Mouse (Mus musculus): ENCODE measurements around the gene Mdp1. TPM values are rescaled to one million over a fixed set of nuclear protein-coding genes. Genes with fewer than 3 reads are reported as not detected.

The Mdp1 gene
- polyA plus RNA-seq, 1 experiment from 2014 or later = 46.2 TPM

GRCm38 (mm10) chr14:55637795-55638194, 22.5 kb downstream of the Mdp1 start, which contains the start of gene Gm49378:
Gm49378 (minus strand) TSS chr14:55637895.
- no peak within 1 kb of the TSS for H3K4me3 ChIP-seq (ENCODE audit: low read depth, low read length)
- no peaks in the 10 kb centered on the region for H3K9me3 ChIP-seq (ENCODE audit: low read length)
- no peak within 1 kb of the TSS for H3K9ac ChIP-seq (replicated peaks; ENCODE audit: low read depth)
- TF ChIP-seq CTCF (IDR thresholded peaks at IDR 0.05) (no peak), EP300 (IDR thresholded peaks at IDR 0.05) (no peak)
- peaks cover 30% of the 10 kb centered on the region; the same call in 1 of the 2 replicates for H3K36me3 ChIP-seq (ENCODE audit: insufficient read depth, low read length)
- no peak within 1 kb of the TSS for H3K4me2 ChIP-seq (replicated peaks; ENCODE audit: low read depth, low read length)
- DNase-seq (ENCODE audit: low spot score) = no peak
- WGBS = 89% methylated on average over 9 of the region's 9 CpGs
- no peak for ATAC-seq
- peaks cover 3% of the 10 kb centered on the region; the same call in 1 of the 2 replicates for H3K4me1 ChIP-seq (ENCODE audit: insufficient read depth, low read depth, low read length)
- no peak within 1 kb of the TSS for H3K27ac ChIP-seq (ENCODE audit: low read length)
- no peaks in the 10 kb centered on the region for H3K27me3 ChIP-seq (replicated peaks; ENCODE audit: insufficient read depth, low read length)

DNA sequence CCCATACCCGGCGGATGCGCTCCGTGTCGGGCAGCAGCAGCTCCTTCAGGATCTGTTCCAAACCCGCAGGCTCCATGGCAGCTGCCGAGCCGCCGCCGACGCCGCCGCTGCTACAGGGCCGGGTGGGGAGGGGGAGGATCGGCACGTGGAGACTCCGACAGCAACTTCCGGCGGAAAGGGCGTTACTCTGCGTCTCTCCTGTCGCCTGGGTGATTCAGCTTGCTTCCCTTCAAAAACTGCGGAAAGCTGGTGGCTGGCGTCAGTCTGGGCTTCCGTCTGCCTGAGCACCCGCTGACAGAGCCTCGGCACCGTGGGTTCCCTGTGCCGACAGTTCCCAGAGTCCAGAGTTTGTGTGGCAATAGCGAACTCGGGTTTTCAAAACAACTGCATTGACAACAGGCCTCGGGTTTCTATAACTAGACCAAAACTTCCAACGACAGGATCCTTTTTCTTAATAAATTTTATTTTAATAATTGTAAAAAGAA, 24.7 kb downstream of the Mdp1 start, which contains the start of gene Ipo4:
TSS of gene Ipo4 (minus strand) at position 435 of the 485 bp plus-strand sequence.
- Histone ChIP-seq H3K27ac (ENCODE audit: low read length) (peak within 1 kb of the TSS; percentile 39; the same call in 1 of the 2 replicates), H3K4me2 (replicated peaks; ENCODE audit: low read depth, low read length) (peak within 1 kb of the TSS; percentile 92), H3K4me1 (ENCODE audit: insufficient read depth, low read depth, low read length) (peaks cover 3% of the 10 kb centered on the region; the same call in 1 of the 2 replicates), H3K4me3 (ENCODE audit: low read depth, low read length) (peak within 1 kb of the TSS; percentile 54), H3K9me3 (ENCODE audit: low read length) (no peaks in the 10 kb centered on the region), H3K9ac (replicated peaks; ENCODE audit: low read depth) (peak within 1 kb of the TSS; percentile 50), H3K36me3 (ENCODE audit: insufficient read depth, low read length) (peaks cover 35% of the 10 kb centered on the region; the same call in 1 of the 2 replicates), H3K27me3 (replicated peaks; ENCODE audit: insufficient read depth, low read length) (no peaks in the 10 kb centered on the region)
- ATAC-seq (peak; percentile 98), DNase-seq (ENCODE audit: low spot score) (peak; percentile 97)
- TF ChIP-seq EP300 (IDR thresholded peaks at IDR 0.05) (no peak), CTCF (IDR thresholded peaks at IDR 0.05) (no peak)
- WGBS = 2% methylated on average over 33 of the region's 33 CpGs

- DNase-seq (ENCODE audit: low spot score) (no peak), ATAC-seq (peak; percentile 51; the same call in 1 of the 2 replicates)
- Histone ChIP-seq H3K4me3 (ENCODE audit: low read depth, low read length) (peak overlapping the region; percentile 54), H3K9me3 (ENCODE audit: low read length) (no peaks in the 10 kb centered on the region), H3K36me3 (ENCODE audit: insufficient read depth, low read length) (peaks cover 29% of the 10 kb centered on the region; the same call in 1 of the 2 replicates), H3K9ac (replicated peaks; ENCODE audit: low read depth) (peak overlapping the region; percentile 50), H3K27ac (ENCODE audit: low read length) (peak overlapping the region; percentile 39; the same call in 1 of the 2 replicates), H3K4me1 (ENCODE audit: insufficient read depth, low read depth, low read length) (peaks cover 3% of the 10 kb centered on the region; the same call in 1 of the 2 replicates), H3K4me2 (replicated peaks; ENCODE audit: low read depth, low read length) (peak overlapping the region; percentile 92), H3K27me3 (replicated peaks; ENCODE audit: insufficient read depth, low read length) (no peaks in the 10 kb centered on the region)
- TF ChIP-seq EP300 (IDR thresholded peaks at IDR 0.05) (no peak), CTCF (IDR thresholded peaks at IDR 0.05) (no peak)
- 5% methylated on average over 23 of the region's 23 CpGs for WGBS
Measured at GRCm38 (mm10) chr14:55634874-55635522, 25.3 kb downstream of the Mdp1 start.

GRCm38 (mm10) chr14:55629312-55629711, 31.0 kb downstream of the Mdp1 start:
- TF ChIP-seq EP300 (IDR thresholded peaks at IDR 0.05) (no peak), CTCF (IDR thresholded peaks at IDR 0.05) (peak; percentile 86)
- no peak for DNase-seq (ENCODE audit: low spot score)
- H3K4me1 ChIP-seq (ENCODE audit: insufficient read depth, low read depth, low read length) = no peaks in the 10 kb centered on the region

GRCm38 (mm10) chr14:55628077-55628827, 32.1 kb downstream of the Mdp1 start:
- H3K27me3 ChIP-seq (replicated peaks; ENCODE audit: insufficient read depth, low read length) = no peaks in the 10 kb centered on the region
- TF ChIP-seq CTCF (IDR thresholded peaks at IDR 0.05) (no peak), EP300 (IDR thresholded peaks at IDR 0.05) (no peak)
- DNase-seq (ENCODE audit: low spot score) = no peak
- H3K4me1 ChIP-seq (ENCODE audit: insufficient read depth, low read depth, low read length) = no peaks in the 10 kb centered on the region
- no peak for ATAC-seq
- peaks cover 14% of the 10 kb centered on the region; the same call in 1 of the 2 replicates for H3K36me3 ChIP-seq (ENCODE audit: insufficient read depth, low read length)
- no peaks in the 10 kb centered on the region for H3K9me3 ChIP-seq (ENCODE audit: low read length)
- H3K4me2 ChIP-seq (replicated peaks; ENCODE audit: low read depth, low read length) = no peak overlapping the region
- 89% methylated on average over 26 of the region's 27 CpGs for WGBS
- no peak overlapping the region for H3K9ac ChIP-seq (replicated peaks; ENCODE audit: low read depth)
- no peak overlapping the region for H3K27ac ChIP-seq (ENCODE audit: low read length)
- no peak overlapping the region for H3K4me3 ChIP-seq (ENCODE audit: low read depth, low read length)

More at GRCm38 (mm10) chr14:55629312-55629711, 31.0 kb downstream of the Mdp1 start:
- H3K9ac ChIP-seq (replicated peaks; ENCODE audit: low read depth) = no peak overlapping the region
- no peak overlapping the region for H3K27ac ChIP-seq (ENCODE audit: low read length)
- no peaks in the 10 kb centered on the region for H3K27me3 ChIP-seq (replicated peaks; ENCODE audit: insufficient read depth, low read length)
- no peak overlapping the region for H3K4me2 ChIP-seq (replicated peaks; ENCODE audit: low read depth, low read length)
- no peaks in the 10 kb centered on the region for H3K9me3 ChIP-seq (ENCODE audit: low read length)
- peaks cover 14% of the 10 kb centered on the region; the same call in 1 of the 2 replicates for H3K36me3 ChIP-seq (ENCODE audit: insufficient read depth, low read length)
- 50% methylated on average over 5 of the region's 5 CpGs for WGBS
- H3K4me3 ChIP-seq (ENCODE audit: low read depth, low read length) = no peak overlapping the region
- 0 out of 2 replicates have a peak, but pooled peaks have one; percentile 13 for ATAC-seq
